Mouse (Mus musculus) bone marrow, adult 2 months (tissue): ENCODE data around the gene Rabgap1l.

Experiments
- CTCF ChIP-seq: fragments of 200-500 bp; IDR thresholded peaks from 2 replicates; pipeline ENCODE4 v1.5.1; 2011; ENCODE audit warnings: low read length, control low read depth; ENCODE audit not compliant: control insufficient read depth, insufficient read depth
- POLR2A ChIP-seq: fragments of 200-500 bp; IDR thresholded peaks from 2 replicates; pipeline ENCODE4 v1.6.1; 2011; ENCODE audit warnings: low read depth, mild to moderate bottlenecking, control low read depth, low read length, borderline replicate concordance; ENCODE audit not compliant: control insufficient read depth

DNA sequence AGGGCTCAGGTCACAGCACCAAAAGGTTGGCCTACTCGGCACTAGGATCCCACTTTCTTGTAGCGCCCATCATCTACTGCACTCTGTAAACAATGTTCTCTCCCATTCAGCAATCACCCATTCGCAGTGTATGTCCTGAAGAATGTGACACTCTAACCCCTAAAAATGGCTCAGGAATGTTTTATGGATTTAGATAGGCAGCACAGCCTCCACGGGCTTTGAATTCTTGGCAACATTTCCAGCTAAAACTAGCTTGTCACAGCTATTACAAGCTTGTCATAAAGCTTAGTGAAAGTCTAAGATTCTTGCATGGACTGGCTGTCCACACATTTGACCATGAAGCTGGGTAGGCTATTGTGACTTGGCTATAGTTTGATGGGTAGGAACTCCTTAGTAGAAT is 274.5 kb downstream of the Rabgap1l start:
- TF ChIP-seq POLR2A = no peak
- no peak for TF ChIP-seq CTCF
